Mouse (Mus musculus): Measurements from ENCODE around the gene Faah. TPM values are rescaled to one million over a fixed set of nuclear protein-coding genes. Genes with fewer than 3 reads are reported as not detected.
A peak's percentile ranks its signal among the peaks of the same experiment; 100 is the strongest.

The Faah gene
- polyA plus RNA-seq, 1 experiment from 2014 or later, result 18.0 TPM

GRCm38 (mm10) chr4:116015996-116016395 is 1.7 kb downstream of the Faah start:
- no peaks in the 10 kb centered on the region for H3K9me3 ChIP-seq (ENCODE audit: control insufficient read depth, low read length)
- peaks cover 52% of the 10 kb centered on the region for H3K27me3 ChIP-seq (ENCODE audit: control insufficient read depth, insufficient read depth, low read length)
- H3K36me3 ChIP-seq (replicated peaks; ENCODE audit: control insufficient read depth, insufficient read depth), result no peaks in the 10 kb centered on the region
- peak overlapping the region; percentile 25; the same call in 1 of the 2 replicates for H3K4me2 ChIP-seq (replicated peaks)
- H3K4me3 ChIP-seq (replicated peaks; ENCODE audit: low read length), result no peak overlapping the region; the same call in 1 of the 2 replicates
- WGBS, result 71% methylated on average over 8 of the region's 8 CpGs
- no peaks in the 10 kb centered on the region; the same call in 1 of the 2 replicates for H3K4me1 ChIP-seq (replicated peaks; ENCODE audit: control insufficient read depth, insufficient read depth, low read length)
- H3K27ac ChIP-seq, result no peak overlapping the region
- no peak overlapping the region for H3K9ac ChIP-seq
- no peak for ATAC-seq (ENCODE audit: low FRiP score)
- DNase-seq (ENCODE audit: low spot score), result no peak

GRCm38 (mm10) chr4:116015502-116015901 is 2.2 kb downstream of the Faah start:
- Histone ChIP-seq H3K36me3 (replicated peaks; ENCODE audit: control insufficient read depth, insufficient read depth) (no peaks in the 10 kb centered on the region), H3K9ac (no peak overlapping the region), H3K27ac (no peak overlapping the region), H3K4me1 (replicated peaks; ENCODE audit: control insufficient read depth, insufficient read depth, low read length) (no peaks in the 10 kb centered on the region; the same call in 1 of the 2 replicates), H3K9me3 (ENCODE audit: control insufficient read depth, low read length) (no peaks in the 10 kb centered on the region), H3K4me3 (replicated peaks; ENCODE audit: low read length) (no peak overlapping the region), H3K4me2 (replicated peaks) (no peak overlapping the region), H3K27me3 (ENCODE audit: control insufficient read depth, insufficient read depth, low read length) (peaks cover 52% of the 10 kb centered on the region)
- DNase-seq (ENCODE audit: low spot score) (no peak), ATAC-seq (ENCODE audit: low FRiP score) (no peak)
- WGBS, result 85% methylated on average over 5 of the region's 5 CpGs

GRCm38 (mm10) chr4:116010186-116010585 is 7.5 kb downstream of the Faah start:
- ATAC-seq (ENCODE audit: low FRiP score), result no peak
- H3K4me1 ChIP-seq (replicated peaks; ENCODE audit: control insufficient read depth, insufficient read depth, low read length), result no peaks in the 10 kb centered on the region
- H3K4me3 ChIP-seq (replicated peaks; ENCODE audit: low read length), result no peak overlapping the region
- no peaks in the 10 kb centered on the region for H3K9me3 ChIP-seq (ENCODE audit: control insufficient read depth, low read length)
- no peaks in the 10 kb centered on the region for H3K36me3 ChIP-seq (replicated peaks; ENCODE audit: control insufficient read depth, insufficient read depth)
- DNase-seq (ENCODE audit: low spot score), result no peak
- no peak overlapping the region for H3K9ac ChIP-seq
- no peak overlapping the region for H3K4me2 ChIP-seq (replicated peaks)
- no peak overlapping the region for H3K27ac ChIP-seq
- peaks cover 11% of the 10 kb centered on the region; the same call in 1 of the 2 replicates for H3K27me3 ChIP-seq (ENCODE audit: control insufficient read depth, insufficient read depth, low read length)
- 83% methylated on average over 8 of the region's 8 CpGs for WGBS

GRCm38 (mm10) chr4:116001206-116001605 is 16.5 kb downstream of the Faah start:
- Histone ChIP-seq H3K9me3 (ENCODE audit: control insufficient read depth, low read length) (no peaks in the 10 kb centered on the region), H3K4me3 (replicated peaks; ENCODE audit: low read length) (no peak overlapping the region), H3K4me1 (replicated peaks; ENCODE audit: control insufficient read depth, insufficient read depth, low read length) (no peaks in the 10 kb centered on the region), H3K27me3 (ENCODE audit: control insufficient read depth, insufficient read depth, low read length) (no peaks in the 10 kb centered on the region), H3K4me2 (replicated peaks) (no peak overlapping the region), H3K27ac (no peak overlapping the region), H3K9ac (no peak overlapping the region), H3K36me3 (replicated peaks; ENCODE audit: control insufficient read depth, insufficient read depth) (no peaks in the 10 kb centered on the region)
- ATAC-seq (ENCODE audit: low FRiP score), result no peak
- DNase-seq (ENCODE audit: low spot score), result no peak
- WGBS, result 71% methylated on average over 4 of the region's 4 CpGs

- Histone ChIP-seq H3K4me3 (replicated peaks; ENCODE audit: low read length) (no peak overlapping the region), H3K27me3 (ENCODE audit: control insufficient read depth, insufficient read depth, low read length) (no peaks in the 10 kb centered on the region), H3K4me2 (replicated peaks) (no peak overlapping the region), H3K36me3 (replicated peaks; ENCODE audit: control insufficient read depth, insufficient read depth) (no peaks in the 10 kb centered on the region), H3K27ac (no peak overlapping the region), H3K9me3 (ENCODE audit: control insufficient read depth, low read length) (no peaks in the 10 kb centered on the region), H3K9ac (no peak overlapping the region), H3K4me1 (replicated peaks; ENCODE audit: control insufficient read depth, insufficient read depth, low read length) (no peaks in the 10 kb centered on the region)
- ATAC-seq (ENCODE audit: low FRiP score) (no peak), DNase-seq (ENCODE audit: low spot score) (no peak)
- 35% methylated on average over 6 of the region's 6 CpGs for WGBS
These were observed 17.1 kb downstream of the Faah start for GRCm38 (mm10) chr4:116000671-116001070.

GRCm38 (mm10) chr4:115996729-115997128 is 21.0 kb downstream of the Faah start:
- H3K4me1 ChIP-seq (replicated peaks; ENCODE audit: control insufficient read depth, insufficient read depth, low read length), result no peaks in the 10 kb centered on the region
- DNase-seq (ENCODE audit: low spot score) (no peak), ATAC-seq (ENCODE audit: low FRiP score) (no peak)
- H3K9me3 ChIP-seq (ENCODE audit: control insufficient read depth, low read length), result no peaks in the 10 kb centered on the region
- no peak overlapping the region for H3K4me2 ChIP-seq (replicated peaks)
- H3K9ac ChIP-seq, result no peak overlapping the region
- no peak overlapping the region for H3K27ac ChIP-seq
- H3K4me3 ChIP-seq (replicated peaks; ENCODE audit: low read length), result no peak overlapping the region
- H3K27me3 ChIP-seq (ENCODE audit: control insufficient read depth, insufficient read depth, low read length), result no peaks in the 10 kb centered on the region
- H3K36me3 ChIP-seq (replicated peaks; ENCODE audit: control insufficient read depth, insufficient read depth), result no peaks in the 10 kb centered on the region
- 80% methylated on average over 4 of the region's 4 CpGs for WGBS

- H3K4me2 ChIP-seq (replicated peaks), result no peak overlapping the region
- no peak overlapping the region for H3K9ac ChIP-seq
- H3K27me3 ChIP-seq (ENCODE audit: control insufficient read depth, insufficient read depth, low read length), result no peaks in the 10 kb centered on the region
- H3K4me3 ChIP-seq (replicated peaks; ENCODE audit: low read length), result no peak overlapping the region
- peak; percentile 42; the same call in 1 of the 2 replicates for ATAC-seq (ENCODE audit: low FRiP score)
- 43% methylated on average over 2 of the region's 2 CpGs for WGBS
- DNase-seq (ENCODE audit: low spot score), result no peak
- no peaks in the 10 kb centered on the region for H3K4me1 ChIP-seq (replicated peaks; ENCODE audit: control insufficient read depth, insufficient read depth, low read length)
- no peak overlapping the region for H3K27ac ChIP-seq
- no peaks in the 10 kb centered on the region for H3K36me3 ChIP-seq (replicated peaks; ENCODE audit: control insufficient read depth, insufficient read depth)
- H3K9me3 ChIP-seq (ENCODE audit: control insufficient read depth, low read length), result no peaks in the 10 kb centered on the region
These were observed 22.4 kb downstream of the Faah start for GRCm38 (mm10) chr4:115995376-115995730.

GRCm38 (mm10) chr4:115994662-115995375 is 22.9 kb downstream of the Faah start:
- WGBS, result 81% methylated on average over 16 of the region's 16 CpGs
- DNase-seq (ENCODE audit: low spot score), result peak; percentile 28
- no peaks in the 10 kb centered on the region for H3K36me3 ChIP-seq (replicated peaks; ENCODE audit: control insufficient read depth, insufficient read depth)
- H3K9me3 ChIP-seq (ENCODE audit: control insufficient read depth, low read length), result no peaks in the 10 kb centered on the region
- no peak overlapping the region for H3K9ac ChIP-seq
- no peak overlapping the region for H3K27ac ChIP-seq
- H3K4me2 ChIP-seq (replicated peaks), result no peak overlapping the region
- peak; percentile 79; the same call in 1 of the 2 replicates for ATAC-seq (ENCODE audit: low FRiP score)
- H3K4me1 ChIP-seq (replicated peaks; ENCODE audit: control insufficient read depth, insufficient read depth, low read length), result no peaks in the 10 kb centered on the region
- no peaks in the 10 kb centered on the region for H3K27me3 ChIP-seq (ENCODE audit: control insufficient read depth, insufficient read depth, low read length)
- no peak overlapping the region for H3K4me3 ChIP-seq (replicated peaks; ENCODE audit: low read length)

- 80% methylated on average over 7 of the region's 7 CpGs for WGBS
- DNase-seq (ENCODE audit: low spot score), result no peak
These were observed 28.3 kb downstream of the Faah start for GRCm38 (mm10) chr4:115989382-115989781.

More at GRCm38 (mm10) chr4:115989382-115989781, 28.3 kb downstream of the Faah start:
- Histone ChIP-seq H3K9me3 (ENCODE audit: control insufficient read depth, low read length) (no peaks in the 10 kb centered on the region), H3K27me3 (ENCODE audit: control insufficient read depth, insufficient read depth, low read length) (peaks cover 18% of the 10 kb centered on the region), H3K36me3 (replicated peaks; ENCODE audit: control insufficient read depth, insufficient read depth) (no peaks in the 10 kb centered on the region), H3K27ac (no peak overlapping the region), H3K4me2 (replicated peaks) (no peak overlapping the region), H3K4me3 (replicated peaks; ENCODE audit: low read length) (no peak overlapping the region), H3K4me1 (replicated peaks; ENCODE audit: control insufficient read depth, insufficient read depth, low read length) (no peaks in the 10 kb centered on the region), H3K9ac (no peak overlapping the region)
- no peak for ATAC-seq (ENCODE audit: low FRiP score)

Data from hindbrain, embryonic 14.5 days (tissue).